Mouse (Mus musculus): ENCODE measurements around the gene Tmem209. TPM values are rescaled to one million over a fixed set of nuclear protein-coding genes. Genes with fewer than 3 reads are reported as not detected.
A peak's percentile ranks its signal among the peaks of the same experiment; 100 is the strongest.

The Tmem209 gene
- polyA plus RNA-seq, 1 experiment from 2014 or later, result 38.2 TPM

DNA sequence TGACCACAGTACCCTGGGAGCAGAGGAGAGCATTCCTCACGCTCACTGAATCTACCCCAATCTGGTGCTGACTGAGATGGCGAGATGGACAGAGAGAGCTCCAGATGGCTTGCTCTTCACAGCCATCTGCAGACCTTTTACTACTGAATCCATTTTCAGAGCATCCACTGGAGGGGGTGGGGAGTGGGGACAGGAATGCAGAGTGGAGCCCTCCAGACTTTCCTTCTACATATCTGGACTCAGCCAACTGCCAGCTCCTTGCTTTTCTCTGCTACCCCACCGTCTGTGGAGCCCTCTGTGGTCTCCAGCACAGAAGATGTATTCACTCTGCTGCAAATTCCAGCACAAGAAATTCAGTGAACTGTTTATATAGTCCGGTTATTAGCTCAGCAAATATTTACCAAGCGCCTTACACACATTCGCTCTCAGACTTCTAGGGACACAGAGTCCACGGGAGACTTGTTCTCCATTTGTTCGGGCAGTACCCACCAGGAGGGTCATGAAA, 32.3 kb downstream of the Tmem209 start:
- H3K27ac ChIP-seq (replicated peaks; ENCODE audit: low read depth, low read length), result no peak overlapping the region
- no peak for ATAC-seq (ENCODE audit: low FRiP score, low TSS enrichment)

GRCm38 (mm10) chr6:30476025-30476765, 33.4 kb downstream of the Tmem209 start:
- H3K27me3 ChIP-seq (ENCODE audit: control insufficient read depth, insufficient read depth, low read length), result no peaks in the 10 kb centered on the region
- H3K9me3 ChIP-seq (ENCODE audit: control insufficient read depth, low read length), result no peaks in the 10 kb centered on the region
- no peak overlapping the region for H3K4me3 ChIP-seq (replicated peaks; ENCODE audit: low read depth, low read length)
- no peaks in the 10 kb centered on the region for H3K4me1 ChIP-seq (ENCODE audit: control insufficient read depth, insufficient read depth, low read length)
- no peak for DNase-seq
- H3K4me2 ChIP-seq (ENCODE audit: low read length), result no peak overlapping the region
- no peak overlapping the region for H3K9ac ChIP-seq (replicated peaks; ENCODE audit: low read length)
- no peak overlapping the region for H3K27ac ChIP-seq (replicated peaks; ENCODE audit: low read depth, low read length)
- ATAC-seq (ENCODE audit: low FRiP score, low TSS enrichment), result no peak
- peaks cover 17% of the 10 kb centered on the region for H3K36me3 ChIP-seq (ENCODE audit: control insufficient read depth, insufficient read depth, low read length)
- WGBS, result 78% methylated on average over 10 of the region's 10 CpGs

More for the DNA sequence above, 32.3 kb downstream of the Tmem209 start:
- H3K4me2 ChIP-seq (ENCODE audit: low read length), result no peak overlapping the region
- DNase-seq, result no peak
- H3K36me3 ChIP-seq (ENCODE audit: control insufficient read depth, insufficient read depth, low read length), result peaks cover 17% of the 10 kb centered on the region
- 81% methylated on average over 8 of the region's 8 CpGs for WGBS
- no peaks in the 10 kb centered on the region for H3K9me3 ChIP-seq (ENCODE audit: control insufficient read depth, low read length)
- H3K4me1 ChIP-seq (ENCODE audit: control insufficient read depth, insufficient read depth, low read length), result no peaks in the 10 kb centered on the region
- H3K9ac ChIP-seq (replicated peaks; ENCODE audit: low read length), result no peak overlapping the region
- H3K4me3 ChIP-seq (replicated peaks; ENCODE audit: low read depth, low read length), result no peak overlapping the region
- no peaks in the 10 kb centered on the region for H3K27me3 ChIP-seq (ENCODE audit: control insufficient read depth, insufficient read depth, low read length)

- no peak overlapping the region for H3K4me3 ChIP-seq (replicated peaks; ENCODE audit: low read depth, low read length)
- no peak for DNase-seq
- no peak overlapping the region for H3K9ac ChIP-seq (replicated peaks; ENCODE audit: low read length)
- WGBS, result 80% methylated on average over 3 of the region's 3 CpGs
- H3K27ac ChIP-seq (replicated peaks; ENCODE audit: low read depth, low read length), result no peak overlapping the region
- H3K36me3 ChIP-seq (ENCODE audit: control insufficient read depth, insufficient read depth, low read length), result no peaks in the 10 kb centered on the region
- no peaks in the 10 kb centered on the region for H3K9me3 ChIP-seq (ENCODE audit: control insufficient read depth, low read length)
- no peak overlapping the region for H3K4me2 ChIP-seq (ENCODE audit: low read length)
- H3K4me1 ChIP-seq (ENCODE audit: control insufficient read depth, insufficient read depth, low read length), result peaks cover 6% of the 10 kb centered on the region; the same call in 1 of the 2 replicates
- ATAC-seq (ENCODE audit: low FRiP score, low TSS enrichment), result no peak
- no peaks in the 10 kb centered on the region for H3K27me3 ChIP-seq (ENCODE audit: control insufficient read depth, insufficient read depth, low read length)
These were observed 37.9 kb downstream of the Tmem209 start for GRCm38 (mm10) chr6:30471706-30472105.

GRCm38 (mm10) chr6:30469370-30469769, 40.2 kb downstream of the Tmem209 start:
- Histone ChIP-seq H3K9me3 (ENCODE audit: control insufficient read depth, low read length) (no peaks in the 10 kb centered on the region), H3K4me2 (ENCODE audit: low read length) (no peak overlapping the region), H3K4me1 (ENCODE audit: control insufficient read depth, insufficient read depth, low read length) (peaks cover 6% of the 10 kb centered on the region; the same call in 1 of the 2 replicates), H3K9ac (replicated peaks; ENCODE audit: low read length) (no peak overlapping the region), H3K27me3 (ENCODE audit: control insufficient read depth, insufficient read depth, low read length) (no peaks in the 10 kb centered on the region), H3K36me3 (ENCODE audit: control insufficient read depth, insufficient read depth, low read length) (no peaks in the 10 kb centered on the region), H3K4me3 (replicated peaks; ENCODE audit: low read depth, low read length) (no peak overlapping the region), H3K27ac (replicated peaks; ENCODE audit: low read depth, low read length) (peak overlapping the region; percentile 45; the same call in 1 of the 2 replicates)
- DNase-seq, result peak; percentile 44
- ATAC-seq (ENCODE audit: low FRiP score, low TSS enrichment), result peak; percentile 62; the same call in 1 of the 2 replicates
- WGBS, result 53% methylated on average over 12 of the region's 12 CpGs

GRCm38 (mm10) chr6:30468684-30469083, 40.9 kb downstream of the Tmem209 start:
- peaks cover 6% of the 10 kb centered on the region; the same call in 1 of the 2 replicates for H3K4me1 ChIP-seq (ENCODE audit: control insufficient read depth, insufficient read depth, low read length)
- no peak for ATAC-seq (ENCODE audit: low FRiP score, low TSS enrichment)
- H3K27ac ChIP-seq (replicated peaks; ENCODE audit: low read depth, low read length), result peak overlapping the region; percentile 49; the same call in 1 of the 2 replicates
- DNase-seq, result peak; percentile 71
- H3K27me3 ChIP-seq (ENCODE audit: control insufficient read depth, insufficient read depth, low read length), result no peaks in the 10 kb centered on the region
- no peak overlapping the region for H3K4me2 ChIP-seq (ENCODE audit: low read length)
- whole genome bisulfite sequencing, result 60% methylated on average over 12 of the region's 12 CpGs
- no peak overlapping the region for H3K4me3 ChIP-seq (replicated peaks; ENCODE audit: low read depth, low read length)
- H3K9ac ChIP-seq (replicated peaks; ENCODE audit: low read length), result no peak overlapping the region
- no peaks in the 10 kb centered on the region for H3K36me3 ChIP-seq (ENCODE audit: control insufficient read depth, insufficient read depth, low read length)
- no peaks in the 10 kb centered on the region for H3K9me3 ChIP-seq (ENCODE audit: control insufficient read depth, low read length)

- no peak for ATAC-seq (ENCODE audit: low FRiP score, low TSS enrichment)
- DNase-seq, result no peak
- H3K4me3 ChIP-seq (replicated peaks; ENCODE audit: low read depth, low read length), result no peak overlapping the region
- H3K27ac ChIP-seq (replicated peaks; ENCODE audit: low read depth, low read length), result no peak overlapping the region
- H3K4me2 ChIP-seq (ENCODE audit: low read length), result no peak overlapping the region
- WGBS, result 79% methylated on average over 1 of the region's 1 CpGs
- no peaks in the 10 kb centered on the region for H3K9me3 ChIP-seq (ENCODE audit: control insufficient read depth, low read length)
- no peak overlapping the region for H3K9ac ChIP-seq (replicated peaks; ENCODE audit: low read length)
- H3K36me3 ChIP-seq (ENCODE audit: control insufficient read depth, insufficient read depth, low read length), result no peaks in the 10 kb centered on the region
- no peaks in the 10 kb centered on the region for H3K27me3 ChIP-seq (ENCODE audit: control insufficient read depth, insufficient read depth, low read length)
- H3K4me1 ChIP-seq (ENCODE audit: control insufficient read depth, insufficient read depth, low read length), result peaks cover 6% of the 10 kb centered on the region; the same call in 1 of the 2 replicates
These were observed 41.5 kb downstream of the Tmem209 start for GRCm38 (mm10) chr6:30468058-30468457.

DNA sequence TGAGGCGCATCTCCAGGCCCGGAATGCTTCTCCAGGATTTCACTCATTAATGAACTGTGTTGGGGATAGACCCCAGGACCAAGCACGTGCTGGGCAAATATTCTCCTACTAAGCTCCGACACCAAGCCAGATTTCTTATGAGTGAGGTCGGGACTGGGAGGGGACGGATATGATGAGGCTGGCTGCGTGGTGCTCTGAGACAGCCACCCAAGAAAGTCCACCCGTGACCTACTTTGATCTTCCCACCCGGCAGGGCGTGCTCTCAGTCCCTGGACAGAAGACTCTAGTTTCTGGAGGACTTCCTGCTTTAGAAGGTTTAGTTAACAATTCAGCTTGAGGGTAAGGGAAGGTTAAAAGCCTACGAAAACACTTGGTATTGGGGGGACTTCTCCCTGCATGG, 44.0 kb downstream of the Tmem209 start:
- peaks cover 22% of the 10 kb centered on the region for H3K4me1 ChIP-seq (ENCODE audit: control insufficient read depth, insufficient read depth, low read length)
- 92% methylated on average over 11 of the region's 11 CpGs for WGBS
- H3K27me3 ChIP-seq (ENCODE audit: control insufficient read depth, insufficient read depth, low read length), result no peaks in the 10 kb centered on the region
- H3K36me3 ChIP-seq (ENCODE audit: control insufficient read depth, insufficient read depth, low read length), result no peaks in the 10 kb centered on the region
- no peak for DNase-seq
- no peak for ATAC-seq (ENCODE audit: low FRiP score, low TSS enrichment)
- no peak overlapping the region for H3K4me2 ChIP-seq (ENCODE audit: low read length)
- H3K27ac ChIP-seq (replicated peaks; ENCODE audit: low read depth, low read length), result no peak overlapping the region
- no peak overlapping the region for H3K9ac ChIP-seq (replicated peaks; ENCODE audit: low read length)
- H3K9me3 ChIP-seq (ENCODE audit: control insufficient read depth, low read length), result no peaks in the 10 kb centered on the region
- H3K4me3 ChIP-seq (replicated peaks; ENCODE audit: low read depth, low read length), result no peak overlapping the region

DNA sequence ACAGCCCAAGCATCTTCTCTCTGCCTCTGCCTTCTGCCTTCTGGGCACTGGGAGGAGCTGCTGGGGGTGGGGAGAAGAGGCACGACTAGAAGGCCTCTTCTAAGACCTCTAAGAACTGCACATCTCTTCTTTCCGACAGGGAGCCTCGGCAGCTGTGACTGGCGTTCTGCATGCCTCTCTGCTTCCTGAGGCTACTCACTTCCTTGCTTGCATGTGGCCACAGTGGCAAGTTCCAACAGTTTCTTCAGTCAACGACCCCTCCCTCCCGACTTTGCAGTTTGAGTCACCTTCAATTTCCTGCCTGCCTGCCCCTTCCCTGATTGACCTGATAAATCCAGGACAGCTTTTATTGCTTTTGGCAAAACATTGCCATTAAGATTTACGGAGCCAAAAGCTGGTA, 46.8 kb downstream of the Tmem209 start:
- no peak overlapping the region for H3K9ac ChIP-seq (replicated peaks; ENCODE audit: low read length)
- H3K36me3 ChIP-seq (ENCODE audit: control insufficient read depth, insufficient read depth, low read length), result no peaks in the 10 kb centered on the region
- no peaks in the 10 kb centered on the region for H3K9me3 ChIP-seq (ENCODE audit: control insufficient read depth, low read length)
- no peak overlapping the region for H3K4me2 ChIP-seq (ENCODE audit: low read length)
- peaks cover 29% of the 10 kb centered on the region for H3K4me1 ChIP-seq (ENCODE audit: control insufficient read depth, insufficient read depth, low read length)
- WGBS, result 38% methylated on average over 7 of the region's 7 CpGs
- H3K4me3 ChIP-seq (replicated peaks; ENCODE audit: low read depth, low read length), result no peak overlapping the region
- no peak overlapping the region for H3K27ac ChIP-seq (replicated peaks; ENCODE audit: low read depth, low read length)
- ATAC-seq (ENCODE audit: low FRiP score, low TSS enrichment) (no peak), DNase-seq (no peak)
- H3K27me3 ChIP-seq (ENCODE audit: control insufficient read depth, insufficient read depth, low read length), result no peaks in the 10 kb centered on the region
